Mouse (Mus musculus): Measurements from ENCODE around the gene Fgfr2.

The Fgfr2 gene

DNA sequence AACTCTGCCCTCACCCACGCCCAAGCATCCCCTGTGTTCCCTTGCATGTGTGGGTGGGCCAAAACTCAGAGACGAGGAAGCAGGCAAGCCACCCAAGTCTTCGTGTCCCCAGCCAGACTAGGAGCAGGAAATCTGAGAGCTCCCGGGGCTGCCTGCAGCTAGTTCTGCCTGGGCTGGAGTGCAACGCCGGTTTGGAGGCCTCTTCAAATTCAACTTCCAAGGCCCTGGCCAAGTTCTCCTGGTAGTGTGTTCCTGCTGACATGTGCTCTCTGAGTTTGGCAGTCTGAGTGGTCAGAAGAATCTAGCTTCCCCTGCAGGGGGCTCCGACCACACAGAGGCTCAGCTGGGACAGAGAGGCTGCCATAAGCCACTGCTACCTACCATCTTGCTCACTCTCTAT, 2948.6 kb downstream of the Fgfr2 start:
- H3K36me3 ChIP-seq (ENCODE audit: insufficient read depth, low read length) = peaks cover 28% of the 10 kb centered on the region
- no peaks in the 10 kb centered on the region for H3K9me3 ChIP-seq (ENCODE audit: low read length)
- H3K4me1 ChIP-seq (replicated peaks; ENCODE audit: low read depth, low read length) = peaks cover 27% of the 10 kb centered on the region
- H3K4me3 ChIP-seq (replicated peaks; ENCODE audit: low read length) = no peak overlapping the region
- no peak for TF ChIP-seq CTCF (conservative IDR thresholded peaks at IDR 0.05; ENCODE audit: low read length)
- no peak for TF ChIP-seq NANOG (IDR thresholded peaks at IDR 0.05; ENCODE audit: borderline replicate concordance, low read length)
- TF ChIP-seq POU5F1 (IDR thresholded peaks at IDR 0.05; ENCODE audit: borderline replicate concordance, low read length) = no peak
- no peaks in the 10 kb centered on the region for H3K27me3 ChIP-seq (ENCODE audit: insufficient read depth, low read length)

DNA sequence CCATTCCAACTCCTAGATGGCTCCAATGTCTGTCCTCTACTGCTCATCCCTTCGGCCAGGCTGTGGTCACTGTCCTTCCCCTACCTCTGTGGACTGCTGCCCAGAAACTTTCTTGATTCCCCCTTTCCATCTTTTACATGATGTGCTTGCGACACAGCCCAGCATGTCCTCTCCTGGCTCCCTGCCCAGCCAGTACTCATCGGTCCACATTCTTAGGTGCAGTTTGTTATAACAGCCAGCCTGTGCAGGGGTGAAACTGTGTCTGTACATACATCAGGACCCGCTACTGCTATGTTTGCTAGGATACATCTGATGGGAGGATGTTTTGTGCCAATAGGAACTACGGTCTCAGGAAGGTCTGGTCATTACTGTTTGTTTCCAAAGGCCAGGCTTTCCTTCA, 2949.2 kb downstream of the Fgfr2 start:
- no peak overlapping the region for H3K4me3 ChIP-seq (replicated peaks; ENCODE audit: low read length)
- no peaks in the 10 kb centered on the region for H3K9me3 ChIP-seq (ENCODE audit: low read length)
- H3K36me3 ChIP-seq (ENCODE audit: insufficient read depth, low read length) = peaks cover 33% of the 10 kb centered on the region
- TF ChIP-seq NANOG (IDR thresholded peaks at IDR 0.05; ENCODE audit: borderline replicate concordance, low read length) (no peak), CTCF (conservative IDR thresholded peaks at IDR 0.05; ENCODE audit: low read length) (no peak), POU5F1 (IDR thresholded peaks at IDR 0.05; ENCODE audit: borderline replicate concordance, low read length) (no peak)
- H3K4me1 ChIP-seq (replicated peaks; ENCODE audit: low read depth, low read length) = peaks cover 23% of the 10 kb centered on the region
- no peaks in the 10 kb centered on the region for H3K27me3 ChIP-seq (ENCODE audit: insufficient read depth, low read length)

DNA sequence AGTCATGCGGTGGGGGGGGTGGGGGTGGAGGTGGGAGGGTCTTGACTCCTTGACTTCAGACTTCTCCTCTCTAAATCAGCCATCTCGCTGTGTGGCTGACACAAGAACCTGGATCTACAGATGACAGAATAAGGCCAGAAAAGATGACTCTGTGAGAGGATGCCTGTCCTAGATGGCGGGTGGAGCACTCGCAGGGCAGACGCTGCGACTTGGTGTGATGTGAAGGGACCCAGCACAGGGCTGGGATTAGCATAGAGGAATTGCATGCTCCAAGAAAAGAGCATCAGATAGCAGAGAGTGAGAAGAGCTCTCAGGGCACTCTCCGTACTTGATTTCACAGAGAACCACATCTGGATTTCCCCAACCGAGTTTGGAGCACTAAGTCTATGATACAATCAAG, 2953.0 kb downstream of the Fgfr2 start:
- peaks cover 31% of the 10 kb centered on the region for H3K36me3 ChIP-seq (ENCODE audit: insufficient read depth, low read length)
- H3K9me3 ChIP-seq (ENCODE audit: low read length) = no peaks in the 10 kb centered on the region
- peaks cover 16% of the 10 kb centered on the region for H3K4me1 ChIP-seq (replicated peaks; ENCODE audit: low read depth, low read length)
- TF ChIP-seq NANOG (IDR thresholded peaks at IDR 0.05; ENCODE audit: borderline replicate concordance, low read length) = no peak
- TF ChIP-seq CTCF (conservative IDR thresholded peaks at IDR 0.05; ENCODE audit: low read length) = no peak
- TF ChIP-seq POU5F1 (IDR thresholded peaks at IDR 0.05; ENCODE audit: borderline replicate concordance, low read length) = no peak
- no peaks in the 10 kb centered on the region for H3K27me3 ChIP-seq (ENCODE audit: insufficient read depth, low read length)
- H3K4me3 ChIP-seq (replicated peaks; ENCODE audit: low read length) = no peak overlapping the region

DNA sequence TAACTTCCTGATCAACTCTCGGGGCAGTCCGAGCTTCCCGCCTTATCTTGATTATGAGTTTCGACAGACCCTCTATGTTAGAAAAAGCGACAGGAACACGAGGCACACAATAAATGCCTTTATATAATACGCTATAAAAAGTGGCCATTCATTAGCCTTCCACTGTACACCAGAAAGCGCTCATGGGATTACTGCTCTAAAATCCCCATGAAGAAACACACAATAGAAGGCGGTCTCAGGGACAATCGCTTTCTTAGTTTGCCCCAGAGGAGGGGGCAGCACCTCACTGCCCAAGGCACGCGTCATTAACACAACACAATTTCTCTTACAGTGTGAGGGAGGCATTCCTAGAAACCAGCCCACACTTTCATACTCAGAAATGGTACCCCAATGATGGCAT, 2954.9 kb downstream of the Fgfr2 start:
- peaks cover 16% of the 10 kb centered on the region for H3K4me1 ChIP-seq (replicated peaks; ENCODE audit: low read depth, low read length)
- H3K27me3 ChIP-seq (ENCODE audit: insufficient read depth, low read length) = no peaks in the 10 kb centered on the region
- H3K9me3 ChIP-seq (ENCODE audit: low read length) = no peaks in the 10 kb centered on the region
- H3K36me3 ChIP-seq (ENCODE audit: insufficient read depth, low read length) = peaks cover 37% of the 10 kb centered on the region
- no peak for TF ChIP-seq NANOG (IDR thresholded peaks at IDR 0.05; ENCODE audit: borderline replicate concordance, low read length)
- TF ChIP-seq POU5F1 (IDR thresholded peaks at IDR 0.05; ENCODE audit: borderline replicate concordance, low read length) = no peak
- TF ChIP-seq CTCF (conservative IDR thresholded peaks at IDR 0.05; ENCODE audit: low read length) = no peak
- no peak overlapping the region for H3K4me3 ChIP-seq (replicated peaks; ENCODE audit: low read length)

DNA sequence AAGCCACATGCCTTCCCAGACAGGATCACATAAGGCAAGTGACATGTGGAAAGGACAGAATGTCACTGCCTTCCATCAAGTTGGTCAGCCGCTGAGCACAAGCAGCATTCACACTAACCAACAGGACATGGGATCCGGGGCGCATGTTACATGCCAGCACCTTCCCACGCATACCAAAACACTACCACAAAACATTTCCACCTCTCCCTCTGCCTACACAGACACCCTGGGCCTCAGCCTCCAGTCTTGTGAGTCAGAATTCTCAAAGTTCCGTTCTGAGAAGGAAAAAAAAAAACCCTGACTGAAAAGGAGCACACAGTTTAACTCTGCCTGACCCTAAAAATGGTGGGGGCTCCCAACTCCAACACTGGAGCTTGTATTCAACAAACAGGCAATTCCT, 2955.9 kb downstream of the Fgfr2 start:
- peaks cover 16% of the 10 kb centered on the region for H3K4me1 ChIP-seq (replicated peaks; ENCODE audit: low read depth, low read length)
- no peaks in the 10 kb centered on the region for H3K9me3 ChIP-seq (ENCODE audit: low read length)
- no peaks in the 10 kb centered on the region for H3K27me3 ChIP-seq (ENCODE audit: insufficient read depth, low read length)
- no peak overlapping the region for H3K4me3 ChIP-seq (replicated peaks; ENCODE audit: low read length)
- peaks cover 39% of the 10 kb centered on the region for H3K36me3 ChIP-seq (ENCODE audit: insufficient read depth, low read length)
- no peak for TF ChIP-seq POU5F1 (IDR thresholded peaks at IDR 0.05; ENCODE audit: borderline replicate concordance, low read length)
- no peak for TF ChIP-seq CTCF (conservative IDR thresholded peaks at IDR 0.05; ENCODE audit: low read length)
- no peak for TF ChIP-seq NANOG (IDR thresholded peaks at IDR 0.05; ENCODE audit: borderline replicate concordance, low read length)

DNA sequence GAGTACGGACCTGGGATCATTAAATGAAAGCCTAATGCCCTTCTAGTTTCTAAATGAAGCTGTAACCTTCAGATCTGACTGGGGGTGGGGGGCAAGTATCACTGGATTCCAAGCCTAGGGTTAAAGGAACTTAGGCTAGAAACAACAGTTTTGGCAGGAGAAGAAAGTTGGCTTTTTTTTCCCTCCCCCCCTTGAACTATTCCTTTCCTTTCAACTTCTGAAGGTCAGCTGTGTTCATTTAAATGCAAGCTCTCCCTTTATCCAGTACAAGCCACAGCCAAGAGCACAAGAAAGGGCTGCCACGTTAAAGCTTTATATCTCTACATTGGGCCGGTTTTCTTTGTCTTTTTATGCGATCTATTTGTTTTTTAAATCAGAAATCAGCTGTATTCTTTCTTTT, 2957.0 kb downstream of the Fgfr2 start:
- TF ChIP-seq NANOG (IDR thresholded peaks at IDR 0.05; ENCODE audit: borderline replicate concordance, low read length) = no peak
- TF ChIP-seq CTCF (conservative IDR thresholded peaks at IDR 0.05; ENCODE audit: low read length) = no peak
- no peak for TF ChIP-seq POU5F1 (IDR thresholded peaks at IDR 0.05; ENCODE audit: borderline replicate concordance, low read length)
- Histone ChIP-seq H3K4me1 (replicated peaks; ENCODE audit: low read depth, low read length) (peaks cover 16% of the 10 kb centered on the region), H3K4me3 (replicated peaks; ENCODE audit: low read length) (no peak overlapping the region), H3K36me3 (ENCODE audit: insufficient read depth, low read length) (peaks cover 30% of the 10 kb centered on the region), H3K9me3 (ENCODE audit: low read length) (no peaks in the 10 kb centered on the region), H3K27me3 (ENCODE audit: insufficient read depth, low read length) (no peaks in the 10 kb centered on the region)

DNA sequence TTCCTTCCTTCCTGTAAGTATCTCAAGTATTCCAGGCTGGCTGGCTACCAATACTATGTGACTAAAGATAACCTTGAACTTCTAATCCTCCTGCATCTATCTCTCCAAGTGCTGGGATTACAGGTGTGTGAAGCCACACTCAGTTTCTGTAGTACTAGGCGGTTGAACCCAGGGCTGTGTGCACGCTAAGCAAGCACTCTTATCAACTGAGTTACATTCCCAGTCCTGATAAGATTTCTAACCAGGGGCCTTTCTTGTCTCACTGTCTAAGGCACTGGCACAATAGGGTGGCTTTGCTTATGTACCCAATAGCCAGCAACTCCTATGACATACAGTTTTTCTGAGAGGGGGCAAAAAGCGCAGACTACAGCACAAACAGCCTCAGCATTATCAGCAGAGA, 2957.7 kb downstream of the Fgfr2 start:
- Histone ChIP-seq H3K4me3 (replicated peaks; ENCODE audit: low read length) (no peak overlapping the region), H3K36me3 (ENCODE audit: insufficient read depth, low read length) (peaks cover 27% of the 10 kb centered on the region), H3K27me3 (ENCODE audit: insufficient read depth, low read length) (no peaks in the 10 kb centered on the region), H3K9me3 (ENCODE audit: low read length) (no peaks in the 10 kb centered on the region), H3K4me1 (replicated peaks; ENCODE audit: low read depth, low read length) (peaks cover 16% of the 10 kb centered on the region)
- TF ChIP-seq POU5F1 (IDR thresholded peaks at IDR 0.05; ENCODE audit: borderline replicate concordance, low read length) = no peak
- TF ChIP-seq CTCF (conservative IDR thresholded peaks at IDR 0.05; ENCODE audit: low read length) = no peak
- no peak for TF ChIP-seq NANOG (IDR thresholded peaks at IDR 0.05; ENCODE audit: borderline replicate concordance, low read length)

DNA sequence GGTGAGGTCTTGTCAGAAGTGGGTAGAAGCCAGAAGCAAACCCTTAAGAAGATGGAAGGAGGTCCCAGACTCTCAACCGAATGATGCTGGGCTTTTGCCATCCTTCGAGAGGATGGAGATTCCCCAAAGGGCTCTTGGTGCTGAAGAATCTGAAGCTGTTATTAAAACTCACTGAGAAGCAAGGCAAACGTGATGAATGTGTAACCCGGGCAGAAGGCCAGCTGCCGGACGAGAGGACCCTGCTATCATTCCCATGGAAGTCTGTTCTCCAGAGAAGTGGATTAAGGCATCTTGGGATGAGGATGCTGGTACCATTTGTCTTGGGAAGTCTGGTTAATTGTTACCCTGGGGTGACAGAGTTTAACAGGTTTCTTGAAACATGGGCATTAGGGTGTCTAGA, 2960.4 kb downstream of the Fgfr2 start:
- TF ChIP-seq NANOG (IDR thresholded peaks at IDR 0.05; ENCODE audit: borderline replicate concordance, low read length) (no peak), POU5F1 (IDR thresholded peaks at IDR 0.05; ENCODE audit: borderline replicate concordance, low read length) (no peak), CTCF (conservative IDR thresholded peaks at IDR 0.05; ENCODE audit: low read length) (no peak)
- Histone ChIP-seq H3K9me3 (ENCODE audit: low read length) (no peaks in the 10 kb centered on the region), H3K4me3 (replicated peaks; ENCODE audit: low read length) (no peak overlapping the region), H3K4me1 (replicated peaks; ENCODE audit: low read depth, low read length) (peaks cover 13% of the 10 kb centered on the region), H3K27me3 (ENCODE audit: insufficient read depth, low read length) (no peaks in the 10 kb centered on the region), H3K36me3 (ENCODE audit: insufficient read depth, low read length) (peaks cover 17% of the 10 kb centered on the region)

DNA sequence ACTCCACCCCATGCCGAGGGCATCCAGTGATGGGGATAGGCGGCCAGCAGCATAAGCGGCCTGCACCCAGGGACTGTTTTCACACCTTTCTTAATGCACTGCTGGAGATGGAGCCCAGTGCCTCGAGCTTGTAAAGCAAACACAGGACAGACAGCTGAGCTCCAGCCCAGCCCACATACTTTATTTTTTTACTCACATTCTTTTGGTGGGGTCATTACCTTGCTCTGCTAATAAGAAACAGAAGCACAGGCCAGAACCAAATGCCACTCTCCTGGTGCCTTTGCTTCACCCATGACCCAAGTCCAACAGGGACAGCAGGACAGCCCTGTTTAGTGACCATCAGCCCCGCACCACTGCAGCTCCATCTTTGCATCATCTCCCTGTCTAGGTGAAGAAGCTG, 2961.6 kb downstream of the Fgfr2 start:
- Histone ChIP-seq H3K27me3 (ENCODE audit: insufficient read depth, low read length) (no peaks in the 10 kb centered on the region), H3K36me3 (ENCODE audit: insufficient read depth, low read length) (peaks cover 11% of the 10 kb centered on the region), H3K9me3 (ENCODE audit: low read length) (no peaks in the 10 kb centered on the region), H3K4me1 (replicated peaks; ENCODE audit: low read depth, low read length) (peaks cover 7% of the 10 kb centered on the region), H3K4me3 (replicated peaks; ENCODE audit: low read length) (no peak overlapping the region)
- TF ChIP-seq NANOG (IDR thresholded peaks at IDR 0.05; ENCODE audit: borderline replicate concordance, low read length) (no peak), POU5F1 (IDR thresholded peaks at IDR 0.05; ENCODE audit: borderline replicate concordance, low read length) (no peak), CTCF (conservative IDR thresholded peaks at IDR 0.05; ENCODE audit: low read length) (no peak)

All from E14TG2a.4 (cell line).